Mouse (Mus musculus) hindbrain, embryonic 16.5 days (tissue): ENCODE measurements around the gene Ngef. TPM values are rescaled to one million over a fixed set of nuclear protein-coding genes. Genes with fewer than 3 reads are reported as not detected.

Experiments
- ATAC-seq: fragments of 200-750 bp; cut with Nextera tagmentation; 2 replicates; pipeline ENCODE4 v1.8.0; 2017; ENCODE audit warnings: moderate TSS enrichment, moderate library complexity
- H3K27ac ChIP-seq: fragments of 300-500 bp; sonication (generic); 2 replicates; pipeline ENCODE4 v1.5.1; 2014; ENCODE audit warnings: low read depth, mild to moderate bottlenecking, control low read depth, low read length, moderate library complexity
- H3K27me3 ChIP-seq: fragments of 300-500 bp; sonication (generic); replicated peaks from 2 replicates; pipeline ENCODE4 v1.6.1; 2014; ENCODE audit warnings: low read length; ENCODE audit not compliant: control insufficient read depth, insufficient read depth
- H3K36me3 ChIP-seq: fragments of 300-500 bp; sonication (generic); 2 replicates; pipeline ENCODE4 v1.6.1; 2014; ENCODE audit warnings: mild to moderate bottlenecking, low read length, moderate library complexity, mixed read lengths; ENCODE audit not compliant: control insufficient read depth, insufficient read depth
- H3K4me1 ChIP-seq: fragments of 300-500 bp; sonication (generic); 2 replicates; pipeline ENCODE4 v1.6.1; 2014; ENCODE audit warnings: low read depth, low read length; ENCODE audit not compliant: control insufficient read depth, insufficient read depth
- H3K4me2 ChIP-seq: fragments of 300-500 bp; sonication (generic); 2 replicates; pipeline ENCODE4 v1.6.1; 2014; ENCODE audit warnings: mild to moderate bottlenecking, low read length, control low read depth, moderate library complexity
- H3K4me3 ChIP-seq: fragments of 300-500 bp; sonication (generic); 2 replicates; pipeline ENCODE4 v1.5.1; 2014; ENCODE audit warnings: mild to moderate bottlenecking, low read length, control low read depth, moderate library complexity
- H3K9ac ChIP-seq: fragments of 300-500 bp; sonication (generic); 2 replicates; pipeline ENCODE4 v1.6.1; 2014; ENCODE audit warnings: low read depth, mild to moderate bottlenecking, control low read depth, low read length, moderate library complexity
- H3K9me3 ChIP-seq: fragments of 300-500 bp; sonication (generic); 2 replicates; pipeline ENCODE4 v1.6.1; 2014; ENCODE audit warnings: mild to moderate bottlenecking, low read length, moderate library complexity; ENCODE audit not compliant: control insufficient read depth
- WGBS: fragments of 180-500 bp; shearing (Covaris S2); extraction: QIAGEN DNeasy Blood & Tissue Kit; methylation state at CpG from one replicate; pipeline ENCODE4 v1.1.7; 2014; 5-methylcytosine and 5-hydroxymethylcytosine counted together
- polyA plus RNA-seq: library from polyadenylated mRNA; unstranded; fragments of >200 nt; fragmentation: Nextera tagmentation; extraction: Ambion mirVana; gene quantifications from 2 replicates; pipeline ENCODE4 v1.2.1, GENCODE M21; 2015

Ngef gene
- polyA plus RNA-seq, 1 experiment from 2014 or later = 28.9 TPM

- ATAC-seq = no peak
- Histone ChIP-seq H3K4me2 (peak overlapping the region; percentile 94), H3K9ac (peak overlapping the region; percentile 87), H3K27me3 (peaks cover 5% of the 10 kb centered on the region; the same call in 1 of the 2 replicates), H3K27ac (no peak overlapping the region), H3K4me3 (peak overlapping the region; percentile 84), H3K4me1 (peaks cover 15% of the 10 kb centered on the region), H3K9me3 (no peaks in the 10 kb centered on the region), H3K36me3 (no peaks in the 10 kb centered on the region)
- 17% methylated on average over 26 of the region's 26 CpGs for WGBS
These were observed 64.8 kb downstream of the Ngef start for GRCm38 (mm10) chr1:87508591-87509560.

GRCm38 (mm10) chr1:87507857-87508256 lies 65.8 kb downstream of the Ngef start:
- Histone ChIP-seq H3K4me1 (peaks cover 15% of the 10 kb centered on the region), H3K4me3 (no peak overlapping the region), H3K36me3 (no peaks in the 10 kb centered on the region), H3K27ac (no peak overlapping the region), H3K27me3 (peaks cover 5% of the 10 kb centered on the region; the same call in 1 of the 2 replicates), H3K9ac (no peak overlapping the region), H3K4me2 (no peak overlapping the region), H3K9me3 (no peaks in the 10 kb centered on the region)
- 64% methylated on average over 6 of the region's 6 CpGs for WGBS
- no peak for ATAC-seq

- peaks cover 5% of the 10 kb centered on the region; the same call in 1 of the 2 replicates for H3K27me3 ChIP-seq
- no peak overlapping the region for H3K4me2 ChIP-seq
- no peak overlapping the region for H3K27ac ChIP-seq
- no peaks in the 10 kb centered on the region for H3K36me3 ChIP-seq
- ATAC-seq = no peak
- H3K9me3 ChIP-seq = no peaks in the 10 kb centered on the region
- H3K4me3 ChIP-seq = no peak overlapping the region
- peaks cover 10% of the 10 kb centered on the region; the same call in 1 of the 2 replicates for H3K4me1 ChIP-seq
- WGBS = 90% methylated on average over 4 of the region's 4 CpGs
- H3K9ac ChIP-seq = no peak overlapping the region
These were observed 68.1 kb downstream of the Ngef start for GRCm38 (mm10) chr1:87505524-87505923.

GRCm38 (mm10) chr1:87493542-87493941 lies 80.1 kb downstream of the Ngef start:
- H3K27me3 ChIP-seq = no peaks in the 10 kb centered on the region
- no peaks in the 10 kb centered on the region for H3K4me1 ChIP-seq
- 78% methylated on average over 4 of the region's 4 CpGs for WGBS
- H3K4me2 ChIP-seq = no peak overlapping the region
- no peaks in the 10 kb centered on the region for H3K36me3 ChIP-seq
- H3K9me3 ChIP-seq = no peaks in the 10 kb centered on the region
- H3K27ac ChIP-seq = no peak overlapping the region
- H3K9ac ChIP-seq = no peak overlapping the region
- no peak overlapping the region for H3K4me3 ChIP-seq
- no peak for ATAC-seq

- H3K27ac ChIP-seq = no peak overlapping the region
- H3K4me3 ChIP-seq = no peak overlapping the region
- H3K9me3 ChIP-seq = no peaks in the 10 kb centered on the region
- no peaks in the 10 kb centered on the region for H3K27me3 ChIP-seq
- H3K4me1 ChIP-seq = no peaks in the 10 kb centered on the region
- no peak overlapping the region for H3K9ac ChIP-seq
- 87% methylated on average over 3 of the region's 3 CpGs for WGBS
- ATAC-seq = no peak
- H3K4me2 ChIP-seq = no peak overlapping the region
- H3K36me3 ChIP-seq = no peaks in the 10 kb centered on the region
These were observed 81.4 kb downstream of the Ngef start for GRCm38 (mm10) chr1:87492285-87492684.

GRCm38 (mm10) chr1:87486386-87486785 lies 87.3 kb downstream of the Ngef start:
- WGBS = 60% methylated on average over 6 of the region's 6 CpGs
- Histone ChIP-seq H3K27ac (no peak overlapping the region), H3K4me1 (no peaks in the 10 kb centered on the region), H3K9ac (no peak overlapping the region), H3K27me3 (no peaks in the 10 kb centered on the region), H3K9me3 (no peaks in the 10 kb centered on the region), H3K36me3 (0 out of 2 replicates have a peak, but pooled peaks cover 2% of the 10 kb centered on the region), H3K4me3 (no peak overlapping the region), H3K4me2 (no peak overlapping the region)
- no peak for ATAC-seq

GRCm38 (mm10) chr1:87482546-87482945 lies 91.1 kb downstream of the Ngef start:
- H3K9me3 ChIP-seq = no peaks in the 10 kb centered on the region
- 78% methylated on average over 4 of the region's 4 CpGs for WGBS
- no peak overlapping the region for H3K4me2 ChIP-seq
- ATAC-seq = no peak
- no peak overlapping the region for H3K9ac ChIP-seq
- no peaks in the 10 kb centered on the region for H3K4me1 ChIP-seq
- no peaks in the 10 kb centered on the region for H3K27me3 ChIP-seq
- H3K36me3 ChIP-seq = 0 out of 2 replicates have a peak, but pooled peaks cover 2% of the 10 kb centered on the region
- H3K4me3 ChIP-seq = no peak overlapping the region
- no peak overlapping the region for H3K27ac ChIP-seq

- H3K4me1 ChIP-seq = peaks cover 9% of the 10 kb centered on the region; the same call in 1 of the 2 replicates
- H3K27ac ChIP-seq = no peak overlapping the region
- WGBS = 2% methylated on average over 40 of the region's 42 CpGs
- H3K9me3 ChIP-seq = no peaks in the 10 kb centered on the region
- peak; percentile 57 for ATAC-seq
- H3K9ac ChIP-seq = peak overlapping the region; percentile 62
- peaks cover 4% of the 10 kb centered on the region; the same call in 1 of the 2 replicates for H3K27me3 ChIP-seq
- no peaks in the 10 kb centered on the region for H3K36me3 ChIP-seq
- H3K4me3 ChIP-seq = peak overlapping the region; percentile 42
- H3K4me2 ChIP-seq = peak overlapping the region; percentile 89
These were observed 98.4 kb downstream of the Ngef start for GRCm38 (mm10) chr1:87475076-87475895.

GRCm38 (mm10) chr1:87472576-87472975 lies 101.1 kb downstream of the Ngef start:
- ATAC-seq = no peak
- no peak overlapping the region for H3K4me2 ChIP-seq
- no peak overlapping the region for H3K4me3 ChIP-seq
- H3K27me3 ChIP-seq = peaks cover 4% of the 10 kb centered on the region; the same call in 1 of the 2 replicates
- H3K9ac ChIP-seq = no peak overlapping the region
- H3K9me3 ChIP-seq = no peaks in the 10 kb centered on the region
- H3K4me1 ChIP-seq = peaks cover 9% of the 10 kb centered on the region; the same call in 1 of the 2 replicates
- H3K36me3 ChIP-seq = no peaks in the 10 kb centered on the region
- H3K27ac ChIP-seq = no peak overlapping the region
- WGBS = 94% methylated on average over 7 of the region's 7 CpGs
